In the genomic region with DNA sequence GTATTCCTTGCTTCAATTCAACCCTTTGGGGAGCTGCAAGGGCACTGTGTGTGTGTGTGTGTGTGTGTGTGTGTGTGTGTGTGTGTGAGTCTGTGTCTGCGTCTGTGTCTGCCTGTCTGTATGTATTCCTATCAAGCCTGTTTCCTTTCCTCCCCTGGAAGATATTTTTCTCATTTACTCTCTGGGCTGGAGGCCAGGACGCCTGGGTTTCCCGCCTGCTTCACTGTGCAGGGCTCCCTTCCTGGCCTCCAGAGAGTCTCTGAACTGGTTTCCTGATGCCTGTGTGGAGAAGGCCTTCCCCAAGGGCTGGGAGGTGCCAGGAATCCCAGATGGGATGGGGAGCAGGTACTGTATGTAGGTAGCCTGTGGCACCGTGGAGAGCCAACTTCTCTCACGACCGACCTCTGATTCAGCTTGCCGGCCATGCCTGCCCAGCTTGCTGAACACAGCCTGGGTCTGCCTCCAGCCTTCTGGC, we compare ENCODE assay signal across 9 mouse cellular contexts. TPM values are rescaled to one million over a fixed set of nuclear protein-coding genes. Genes with fewer than 3 reads are reported as not detected.
A peak's percentile ranks its signal among the peaks of the same experiment; 100 is the strongest.
DNase-seq lines count a peak whose midpoint lies in the region; ATAC-seq and TF ChIP-seq lines count a peak whose summit lies in the region.
"Had no signal": no experiment of that assay in that cellular context is flagged by ENCODE, and none has a peak within 500 bp of the region (broad histone marks: within the 10 kb centered on the region; RNA-seq: fewer than 3 reads in every experiment).

No protein-coding gene starts in this region.

- no peak overlapping the region for H3K4me3 ChIP-seq in liver, adult 2 months (ENCODE audit: insufficient read depth, low read depth, low read length)
- no peak overlapping the region for H3K4me3 ChIP-seq in midbrain, embryonic 11.5 days (ENCODE audit: low read depth, low read length)

- peak overlapping the region; percentile 22; the same call in 1 of the 2 replicates for H3K4me2 ChIP-seq in midbrain, embryonic 11.5 days

- ATAC-seq in midbrain, embryonic 11.5 days (ENCODE audit: low FRiP score) = no peak

- 0 out of 2 replicates have a peak overlapping the region, but pooled peaks have one; percentile 33 for H3K9ac ChIP-seq in liver, adult 2 months (ENCODE audit: low read depth, low read length)
- 0 out of 2 replicates have a peak overlapping the region, but pooled peaks have one; percentile 18 for H3K9ac ChIP-seq in midbrain, embryonic 11.5 days (ENCODE audit: low read length)

- H3K27ac ChIP-seq in liver, adult 2 months (replicated peaks; ENCODE audit: insufficient read depth, low read depth, low read length) = 0 out of 2 replicates have a peak overlapping the region, but pooled peaks have one; percentile 11
- peak overlapping the region; percentile 31; the same call in 1 of the 2 replicates for H3K27ac ChIP-seq in midbrain, embryonic 11.5 days (ENCODE audit: low read depth, low read length)

- H3K9me3 ChIP-seq in midbrain, embryonic 11.5 days (ENCODE audit: control insufficient read depth, low read length) = no peaks in the 10 kb centered on the region

- no peaks in the 10 kb centered on the region for H3K27me3 ChIP-seq in liver, adult 2 months (ENCODE audit: control insufficient read depth, insufficient read depth, low read length)
- no peaks in the 10 kb centered on the region; the same call in 1 of the 2 replicates for H3K27me3 ChIP-seq in midbrain, embryonic 11.5 days (ENCODE audit: control insufficient read depth, insufficient read depth, low read length)

- H3K79me2 ChIP-seq in liver, adult 2 months (ENCODE audit: control insufficient read depth, insufficient read depth, low read length) = no peaks in the 10 kb centered on the region

- TF ChIP-seq CTCF in liver, adult 2 months (IDR thresholded peaks at IDR 0.05; ENCODE audit: low read depth, low read length) = no peak

- 73% methylated on average over 7 of the region's 7 CpGs for WGBS in liver, adult 2 months
- WGBS in midbrain, embryonic 11.5 days = 60% methylated on average over 7 of the region's 7 CpGs

- H3K36me3 ChIP-seq in liver, adult 2 months (ENCODE audit: control insufficient read depth, insufficient read depth, low read length) = no peaks in the 10 kb centered on the region
- no peaks in the 10 kb centered on the region for H3K36me3 ChIP-seq in midbrain, embryonic 11.5 days (ENCODE audit: control insufficient read depth, insufficient read depth, low read length)

- H3K4me1 ChIP-seq in liver, adult 2 months (ENCODE audit: control insufficient read depth, insufficient read depth, low read length) = peaks cover 10% of the 10 kb centered on the region
- H3K4me1 ChIP-seq in midbrain, embryonic 11.5 days (ENCODE audit: control insufficient read depth, insufficient read depth, low read length) = peaks cover 60% of the 10 kb centered on the region

- DNase-seq in liver, adult 2 months (ENCODE audit: extremely low read depth, low read depth, low spot score) = no peak
- no peak for DNase-seq in liver
- DNase-seq in cerebellum, postnatal 14 days = peak; percentile 75 to 85
- DNase-seq in heart, postnatal 4 days = peak; percentile 73
- peak; percentile 85 for DNase-seq in midbrain, embryonic 11.5 days (ENCODE audit: low spot score, missing footprints)
- no peak for DNase-seq in urinary bladder, adult 18-20 months (ENCODE audit: low spot score in 2 of 2)
- no peak for DNase-seq in right cerebral cortex, adult 2 months (ENCODE audit: low spot score in 2 of 2)
- no peak for DNase-seq in spleen, postnatal 14 days (ENCODE audit: low spot score in 2 of 2)

- no peak for TF ChIP-seq POLR2A in liver, adult 2 months (IDR thresholded peaks at IDR 0.05; ENCODE audit: extremely low read depth, insufficient read depth, low read length)

RNA-seq across cellular contexts. Expression of a gene that starts 2.5 kb away (rescaled TPM):
- 3.7 and 4.5 TPM in 2 replicates for total RNA-seq in liver, adult 2 months (2014; rRNA removed)
- 14.1 and 14.6 TPM in 2 replicates for polyA plus RNA-seq in liver, adult 2 months (2012; rRNA removed)
- total RNA-seq in heart, postnatal 4 days (2021) = 10 to 100 TPM; 34.6 to 38.1 TPM
- 13.2 and 14.8 TPM in 2 replicates for polyA plus RNA-seq in midbrain, embryonic 11.5 days (2014; fragmentation: Nextera tagmentation; extraction: Ambion mirVana)

RNA-seq across cellular contexts. Expression of a gene that starts 22.6 kb away (rescaled TPM):
- total RNA-seq in liver, adult 2 months (2014; rRNA removed) = 0.09 and 0.20 TPM in 2 replicates
- polyA plus RNA-seq in liver, adult 2 months (2012; rRNA removed) = 0.07 TPM in 1 of 2 replicates, not detected in the other
- 10 to 100 TPM in 1 of 2 experiments, 1 to 10 TPM in 1; 9.8 to 10.2 TPM for total RNA-seq in heart, postnatal 4 days (2021)
- 44.3 and 45.0 TPM in 2 replicates for polyA plus RNA-seq in midbrain, embryonic 11.5 days (2014; fragmentation: Nextera tagmentation; extraction: Ambion mirVana)

RNA-seq across cellular contexts. Expression of a gene that starts 52.7 kb away (rescaled TPM):
- total RNA-seq in liver, adult 2 months (2014; rRNA removed) = not detected in 2 replicates
- 0.11 TPM in 1 of 2 replicates, not detected in the other for polyA plus RNA-seq in liver, adult 2 months (2012; rRNA removed)
- 1 to 10 TPM; 2.0 to 2.5 TPM for total RNA-seq in heart, postnatal 4 days (2021)
- polyA plus RNA-seq in midbrain, embryonic 11.5 days (2014; fragmentation: Nextera tagmentation; extraction: Ambion mirVana) = not detected in 2 replicates
- polyA plus RNA-seq: liver, embryonic 16.5 days had no signal

Comparison
In these comparisons a context has a peak if more than half of its experiments do, and no peak if none do; other contexts are left out.
1. DNase-seq: peak in cerebellum, postnatal 14 days (2 of 2), heart, postnatal 4 days (single experiment) and midbrain, embryonic 11.5 days (single experiment); none in liver, adult 2 months (single experiment), liver (single experiment), urinary bladder, adult 18-20 months (0 of 2), right cerebral cortex, adult 2 months (0 of 2) and spleen, postnatal 14 days (0 of 2).